ENCODE assay signal across 19 mouse cellular contexts in the genomic region with DNA sequence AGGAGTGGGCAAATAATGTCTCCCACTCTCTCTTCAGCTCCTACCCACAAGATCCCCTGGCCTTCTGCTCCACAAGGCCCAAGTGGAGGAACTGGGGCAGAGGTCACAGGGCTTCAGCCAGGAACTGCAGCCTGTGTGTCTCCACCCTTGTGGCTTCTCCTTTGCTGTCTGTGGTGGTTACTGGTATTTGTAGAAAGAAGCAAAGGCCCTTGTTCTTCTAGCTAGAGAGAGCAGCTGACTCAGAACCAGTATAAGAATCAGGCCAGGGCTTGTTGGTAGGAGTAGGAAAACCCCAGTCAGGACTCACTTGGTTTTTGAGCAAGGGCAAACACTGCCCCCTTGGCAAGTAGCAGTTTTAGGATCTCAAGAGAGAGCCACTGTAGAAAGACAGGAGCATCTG. TPM values are rescaled to one million over a fixed set of nuclear protein-coding genes. Genes with fewer than 3 reads are reported as not detected.
DNase-seq lines count a peak whose midpoint lies in the region; ATAC-seq lines count a peak whose summit lies in the region.
"Had no signal": no experiment of that assay in that cellular context is flagged by ENCODE, and none has a peak within 500 bp of the region (broad histone marks: within the 10 kb centered on the region; RNA-seq: fewer than 3 reads in every experiment).

No protein-coding gene starts in this region.

- H3K9ac ChIP-seq in midbrain, embryonic 15.5 days, result no peak overlapping the region
- H3K9ac ChIP-seq: forebrain, embryonic 15.5 days; liver, embryonic 14.5 days; midbrain, embryonic 13.5 days; neural tube, embryonic 13.5 days had no signal

- H3K9me3 ChIP-seq in midbrain, embryonic 15.5 days, result no peaks in the 10 kb centered on the region
- H3K9me3 ChIP-seq: forebrain, embryonic 15.5 days; G1E; midbrain, embryonic 13.5 days; neural tube, embryonic 13.5 days had no signal

- H3K27ac ChIP-seq in brown adipose tissue, adult 24 weeks (replicated peaks; ENCODE audit: low read depth, low read length), result peak overlapping the region; percentile 92
- no peak overlapping the region for H3K27ac ChIP-seq in midbrain, embryonic 15.5 days
- H3K27ac ChIP-seq: forebrain, embryonic 15.5 days; hindbrain, postnatal 0 days; kidney, postnatal 0 days; liver, embryonic 14.5 days; midbrain, embryonic 13.5 days; neural tube, embryonic 13.5 days had no signal

- DNase-seq in adrenal gland, postnatal 14 days, result peak; percentile 35
- DNase-seq in adrenal gland, postnatal 25 days, result no peak
- DNase-seq in layer of hippocampus, adult 9-11 months, result peak; percentile 76
- no peak for DNase-seq in layer of hippocampus, adult 18-20 months (ENCODE audit: low spot score in 2 of 2)
- DNase-seq in monocyte, adult 2 months (ENCODE audit: low read depth in 1 of 2, low spot score in 2 of 2), result peak; percentile 41 to 46
- no peak for DNase-seq in urinary bladder, postnatal 4 days (ENCODE audit: low spot score in 2 of 2)
- DNase-seq: B cell, adult 2 months; cerebellum, postnatal 36 days; gastrocnemius, postnatal 14 days; right cerebral cortex, adult 18-20 months had no signal

- no peaks in the 10 kb centered on the region for H3K36me3 ChIP-seq in midbrain, embryonic 15.5 days (replicated peaks)
- H3K36me3 ChIP-seq: forebrain, embryonic 15.5 days; G1E; midbrain, embryonic 13.5 days; neural tube, embryonic 13.5 days had no signal

- ATAC-seq in midbrain, embryonic 15.5 days (replicated peaks), result no peak
- ATAC-seq: forebrain, embryonic 15.5 days; hindbrain, postnatal 0 days; midbrain, embryonic 13.5 days had no signal

- no peak overlapping the region for H3K4me2 ChIP-seq in midbrain, embryonic 15.5 days
- H3K4me2 ChIP-seq: forebrain, embryonic 15.5 days; midbrain, embryonic 13.5 days; neural tube, embryonic 13.5 days had no signal

- H3K4me3 ChIP-seq in brown adipose tissue, adult 24 weeks (ENCODE audit: insufficient read depth, low read depth, low read length), result no peak overlapping the region
- H3K4me3 ChIP-seq in midbrain, embryonic 15.5 days, result no peak overlapping the region
- H3K4me3 ChIP-seq: forebrain, embryonic 15.5 days; midbrain, embryonic 13.5 days; neural tube, embryonic 13.5 days had no signal

- H3K4me1 ChIP-seq in brown adipose tissue, adult 24 weeks (ENCODE audit: control insufficient read depth, insufficient read depth, insufficient read length, low read length), result peaks cover 77% of the 10 kb centered on the region
- no peaks in the 10 kb centered on the region for H3K4me1 ChIP-seq in midbrain, embryonic 15.5 days
- H3K4me1 ChIP-seq: forebrain, embryonic 15.5 days; midbrain, embryonic 13.5 days had no signal

- H3K27me3 ChIP-seq in midbrain, embryonic 15.5 days (replicated peaks), result no peaks in the 10 kb centered on the region
- H3K27me3 ChIP-seq: forebrain, embryonic 15.5 days; midbrain, embryonic 13.5 days; neural tube, embryonic 13.5 days had no signal

RNA-seq across cellular contexts. Expression of gene Dhrs3, which starts 16.2 kb away (rescaled TPM):
- 78.1 and 95.5 TPM in 2 replicates for total RNA-seq in adrenal gland, postnatal 14 days (2021)
- 83.0 and 111 TPM in 2 replicates for total RNA-seq in adrenal gland, postnatal 25 days (2021)
- 10 to 100 TPM; 33.7 to 35.6 TPM for total RNA-seq in layer of hippocampus, adult 18-20 months (2021)
- 167 and 202 TPM in 2 replicates for polyA plus RNA-seq in brown adipose tissue, adult 24 weeks (2012; ENCODE audit: insufficient read depth, insufficient read length, missing spikeins)
- polyA plus RNA-seq in midbrain, embryonic 15.5 days (2015; fragmentation: Nextera tagmentation; extraction: Ambion mirVana), result 35.6 and 41.3 TPM in 2 replicates

Comparison
In these comparisons a context has a peak if more than half of its experiments do, and no peak if none do; other contexts are left out.
1. DNase-seq: peak in adrenal gland, postnatal 14 days (single experiment), layer of hippocampus, adult 9-11 months (single experiment) and monocyte, adult 2 months (2 of 2); none in adrenal gland, postnatal 25 days (single experiment), layer of hippocampus, adult 18-20 months (0 of 2) and urinary bladder, postnatal 4 days (0 of 2).